Mouse (Mus musculus) heart, embryonic 16.5 days (tissue): ENCODE measurements at regions not wholly inside any gene's neighbourhood (a gene's known extent, or its start where the extent isn't known, plus 50 kb on each side); places are given as distances from the start of the nearest gene placed in this dataset.
A peak's percentile ranks its signal among the peaks of the same experiment; 100 is the strongest.

Source experiments
- ATAC-seq: fragments of 200-750 bp; cut with Nextera tagmentation; replicated peaks from 2 replicates; pipeline ENCODE4 v1.8.0; 2017; ENCODE audit warnings: moderate number of reproducible peaks; ENCODE audit not compliant: insufficient read depth, low FRiP score; ENCODE audit errors: extremely low read depth
- H3K27ac ChIP-seq: fragments of 300-500 bp; sonication (generic); 2 replicates; pipeline ENCODE4 v1.5.1; 2014; ENCODE audit warnings: mild to moderate bottlenecking, low read length, control low read depth, moderate library complexity
- H3K27me3 ChIP-seq: fragments of 300-500 bp; sonication (generic); 2 replicates; pipeline ENCODE4 v1.6.1; 2014; ENCODE audit warnings: low read length, mixed read lengths; ENCODE audit not compliant: control insufficient read depth, insufficient read depth
- H3K36me3 ChIP-seq: fragments of 300-500 bp; sonication (generic); 2 replicates; pipeline ENCODE4 v1.6.1; 2014; ENCODE audit not compliant: control insufficient read depth, insufficient read depth
- H3K4me1 ChIP-seq: fragments of 300-500 bp; sonication (generic); 2 replicates; pipeline ENCODE4 v1.6.1; 2014; ENCODE audit warnings: low read length, mixed read lengths; ENCODE audit not compliant: control insufficient read depth, insufficient read depth
- H3K4me2 ChIP-seq: fragments of 300-500 bp; sonication (generic); 2 replicates; pipeline ENCODE4 v1.6.1; 2014; ENCODE audit warnings: low read depth, mild to moderate bottlenecking, control low read depth, low read length
- H3K4me3 ChIP-seq: fragments of 300-500 bp; sonication (generic); 2 replicates; pipeline ENCODE4 v1.5.1; 2014; ENCODE audit warnings: mild to moderate bottlenecking, control low read depth, low read length
- H3K9ac ChIP-seq: fragments of 300-500 bp; sonication (generic); 2 replicates; pipeline ENCODE4 v1.6.1; 2014; ENCODE audit warnings: low read length, control low read depth
- H3K9me3 ChIP-seq: fragments of 300-500 bp; sonication (generic); replicated peaks from 2 replicates; pipeline ENCODE4 v1.6.1; 2016; ENCODE audit warnings: low read length; ENCODE audit not compliant: control insufficient read depth
- WGBS: fragments of 180-500 bp; shearing (Covaris S2); extraction: QIAGEN DNeasy Blood & Tissue Kit; methylation state at CpG from one replicate; pipeline ENCODE4 v1.1.7; 2014; 5-methylcytosine and 5-hydroxymethylcytosine counted together

DNA sequence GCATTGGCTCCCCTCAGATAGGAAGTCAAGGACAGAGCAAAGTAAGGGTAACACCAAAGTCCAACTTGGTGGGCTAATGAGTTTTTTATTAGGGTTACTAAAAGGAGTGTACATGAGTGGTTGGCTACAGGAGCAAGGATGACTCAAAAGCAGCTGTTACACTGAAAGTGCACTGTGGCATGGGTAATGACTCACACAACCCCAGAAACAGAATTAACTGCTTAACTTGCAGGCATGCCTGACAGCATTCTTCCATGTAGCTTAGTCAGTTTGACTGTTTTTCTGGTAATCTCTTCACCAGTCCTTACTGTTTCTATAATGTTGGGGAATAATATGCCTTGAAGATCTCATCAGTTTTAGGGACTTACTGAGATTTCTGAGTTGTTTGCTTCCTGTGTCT, 435.1 kb upstream of the Cwc22 start:
- Histone ChIP-seq H3K27ac (no peak overlapping the region), H3K4me3 (no peak overlapping the region), H3K27me3 (no peaks in the 10 kb centered on the region), H3K36me3 (no peaks in the 10 kb centered on the region), H3K9me3 (no peaks in the 10 kb centered on the region), H3K4me1 (no peaks in the 10 kb centered on the region), H3K9ac (no peak overlapping the region), H3K4me2 (no peak overlapping the region)
- ATAC-seq = no peak

DNA sequence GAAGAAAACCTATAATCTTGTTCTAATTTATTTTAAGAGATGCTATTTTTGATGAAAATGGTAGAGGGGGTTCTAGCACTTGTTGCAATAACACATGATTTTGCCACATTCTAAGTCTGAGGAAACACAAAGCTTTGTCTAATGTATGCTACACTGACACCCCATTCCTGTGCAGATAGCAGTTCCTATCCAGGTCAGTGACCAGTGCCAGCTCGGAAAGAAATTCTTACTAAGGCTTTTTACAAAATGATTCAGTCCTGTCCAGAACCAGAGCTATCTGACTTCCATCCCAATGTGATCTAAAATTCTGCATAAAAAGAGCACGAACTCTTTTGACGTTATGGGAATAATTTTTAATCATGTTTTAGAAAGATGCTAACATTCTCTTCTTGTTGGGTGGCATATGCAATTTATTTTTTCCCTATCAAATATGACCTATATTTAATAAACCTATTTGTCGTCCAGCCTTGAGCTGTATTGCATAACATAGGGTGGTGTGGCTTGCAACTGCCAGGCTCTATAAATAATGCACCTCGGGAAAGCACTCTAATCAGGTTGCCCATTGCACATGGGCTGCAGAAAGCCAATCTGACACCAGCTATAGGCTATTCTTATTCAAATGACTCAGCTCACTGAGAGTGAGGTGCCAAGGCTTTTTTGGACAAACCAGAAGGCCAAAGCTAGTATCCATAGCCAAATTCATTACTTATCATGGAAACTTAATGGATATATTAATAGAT, 385.7 kb upstream of the Cwc22 start:
- H3K9me3 ChIP-seq = no peaks in the 10 kb centered on the region
- no peak overlapping the region for H3K4me3 ChIP-seq
- H3K36me3 ChIP-seq = no peaks in the 10 kb centered on the region
- no peaks in the 10 kb centered on the region for H3K27me3 ChIP-seq
- 66% methylated on average over 5 of the region's 5 CpGs for WGBS
- H3K9ac ChIP-seq = no peak overlapping the region
- no peak overlapping the region for H3K27ac ChIP-seq
- H3K4me1 ChIP-seq = no peaks in the 10 kb centered on the region
- peak; percentile 72; the same call in 1 of the 2 replicates for ATAC-seq
- H3K4me2 ChIP-seq = no peak overlapping the region

DNA sequence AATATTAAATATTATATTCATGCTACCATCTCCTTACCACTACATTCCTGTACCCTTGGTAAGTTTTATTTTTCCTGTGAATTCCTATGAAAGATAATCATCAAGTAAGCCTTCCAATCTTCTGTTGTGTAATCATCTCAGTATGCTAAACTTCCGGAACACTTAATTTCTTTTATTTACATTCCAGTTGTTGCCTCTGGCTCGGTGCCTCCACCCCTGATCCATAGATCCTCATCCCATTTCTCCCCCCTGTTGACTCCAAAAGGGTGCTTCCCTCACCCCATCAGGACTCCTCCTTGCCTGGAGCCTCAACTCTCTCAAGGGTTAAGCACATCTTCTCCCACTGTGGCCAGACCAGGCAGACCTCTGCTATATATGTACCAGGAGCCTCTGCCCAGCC, 379.9 kb upstream of the Cwc22 start:
- WGBS = 79% methylated on average over 2 of the region's 2 CpGs
- no peak for ATAC-seq
- H3K9ac ChIP-seq = no peak overlapping the region

DNA sequence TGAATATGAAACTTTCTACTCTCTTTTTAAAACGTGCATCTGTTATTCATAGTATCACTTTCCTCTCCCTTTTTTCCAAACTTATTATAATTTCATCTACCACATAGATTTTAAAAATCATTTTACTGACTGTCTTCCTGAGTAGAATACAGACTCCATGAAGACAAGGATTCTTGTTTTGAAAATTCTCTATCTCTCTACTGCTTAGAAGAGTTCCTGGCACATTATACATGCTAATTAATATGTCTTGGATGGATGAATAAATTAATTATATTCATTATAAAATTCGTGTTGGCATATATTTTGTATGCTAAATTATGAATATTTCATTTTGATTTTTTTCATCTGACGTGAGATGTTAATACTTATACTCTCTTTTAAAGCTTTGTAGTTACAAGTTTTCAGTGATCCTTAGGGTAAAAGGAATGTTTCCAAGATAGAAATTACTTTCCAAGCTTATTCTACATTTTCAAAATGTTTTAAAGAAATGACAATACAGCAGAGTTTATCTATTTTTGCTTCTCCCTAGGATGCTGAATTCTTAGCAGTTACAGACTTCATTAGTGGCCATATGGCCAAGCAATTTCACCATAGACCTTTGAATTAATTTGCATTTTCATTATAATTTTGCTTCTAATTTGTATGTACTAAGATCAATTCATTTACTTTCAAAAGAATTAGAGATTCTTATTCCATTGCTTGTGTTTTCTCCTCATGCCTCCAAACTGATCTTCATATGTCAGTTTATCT, 376.2 kb upstream of the Cwc22 start:
- Histone ChIP-seq H3K4me3 (no peak overlapping the region), H3K4me2 (no peak overlapping the region), H3K27me3 (no peaks in the 10 kb centered on the region), H3K9ac (no peak overlapping the region), H3K4me1 (no peaks in the 10 kb centered on the region), H3K9me3 (no peaks in the 10 kb centered on the region), H3K27ac (no peak overlapping the region), H3K36me3 (no peaks in the 10 kb centered on the region)
- no peak for ATAC-seq
- WGBS = 62% methylated on average over 3 of the region's 3 CpGs

More for the DNA sequence above, 379.9 kb upstream of the Cwc22 start:
- Histone ChIP-seq H3K27ac (no peak overlapping the region), H3K27me3 (no peaks in the 10 kb centered on the region), H3K4me1 (no peaks in the 10 kb centered on the region), H3K9me3 (no peaks in the 10 kb centered on the region), H3K4me2 (no peak overlapping the region), H3K4me3 (no peak overlapping the region), H3K36me3 (no peaks in the 10 kb centered on the region)

DNA sequence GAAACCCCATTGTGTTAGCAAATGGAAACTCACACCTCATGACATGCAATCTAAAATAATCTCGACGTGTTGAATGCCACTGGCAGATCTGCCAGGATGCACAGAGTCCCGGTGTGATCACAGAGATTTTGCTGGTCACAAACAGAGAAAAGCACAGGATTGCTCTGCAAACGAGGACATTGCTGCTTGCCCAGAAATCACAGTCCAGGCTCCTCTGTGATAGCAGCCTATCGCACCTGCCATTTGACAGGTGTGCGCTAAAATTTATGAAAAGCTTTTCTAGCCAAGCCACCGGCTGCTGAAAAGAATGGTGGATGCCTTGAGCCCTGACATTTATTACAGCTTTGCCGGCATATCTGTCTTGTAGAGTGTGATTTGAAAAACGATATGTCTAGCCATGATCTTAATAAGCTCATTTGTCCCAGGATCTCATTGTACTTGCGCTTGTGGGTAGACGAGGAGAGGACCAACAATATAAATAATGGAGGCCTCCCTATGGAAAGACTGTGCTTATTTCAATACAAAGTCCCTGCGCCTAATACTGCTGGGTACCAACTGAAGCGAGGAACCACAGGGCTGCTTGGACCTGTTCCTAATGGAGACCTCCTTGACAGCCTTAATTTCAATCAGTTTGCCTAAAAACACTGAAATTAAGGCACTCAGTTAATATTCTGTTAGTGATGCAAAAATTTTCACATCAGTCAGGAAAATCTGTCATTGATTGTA, 365.8 kb upstream of the Cwc22 start:
- no peaks in the 10 kb centered on the region for H3K27me3 ChIP-seq

DNA sequence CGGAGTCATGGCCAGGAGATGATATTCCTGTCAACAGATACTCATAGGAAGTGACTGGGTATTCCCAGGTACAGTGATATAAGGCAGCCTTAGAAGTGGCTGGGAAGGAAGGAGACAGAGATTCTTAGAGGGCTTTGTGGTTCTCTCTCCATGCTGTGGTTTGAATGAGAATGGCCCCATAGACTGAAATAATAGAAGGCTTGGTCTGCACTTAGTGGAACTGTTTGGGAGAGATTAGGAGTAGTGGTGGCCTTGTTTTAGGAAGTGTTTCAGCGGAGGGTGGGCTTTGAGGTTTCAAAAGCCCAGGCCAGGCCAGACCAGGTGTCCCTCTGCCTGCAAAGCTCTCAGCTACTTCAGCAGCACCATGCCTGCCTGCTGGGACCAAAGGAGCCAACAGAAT, 363.2 kb upstream of the Cwc22 start:
- Histone ChIP-seq H3K27me3 (no peaks in the 10 kb centered on the region), H3K9ac (no peak overlapping the region), H3K27ac (no peak overlapping the region), H3K4me1 (no peaks in the 10 kb centered on the region), H3K4me2 (no peak overlapping the region), H3K9me3 (no peaks in the 10 kb centered on the region), H3K36me3 (no peaks in the 10 kb centered on the region), H3K4me3 (no peak overlapping the region)
- ATAC-seq = no peak
- WGBS = 62% methylated on average over 2 of the region's 2 CpGs

More for the DNA sequence above, 365.8 kb upstream of the Cwc22 start:
- Histone ChIP-seq H3K4me2 (no peak overlapping the region), H3K36me3 (no peaks in the 10 kb centered on the region), H3K4me1 (no peaks in the 10 kb centered on the region), H3K4me3 (no peak overlapping the region), H3K27ac (no peak overlapping the region), H3K9me3 (no peaks in the 10 kb centered on the region), H3K9ac (no peak overlapping the region)
- ATAC-seq = no peak
- WGBS = 77% methylated on average over 13 of the region's 13 CpGs

DNA sequence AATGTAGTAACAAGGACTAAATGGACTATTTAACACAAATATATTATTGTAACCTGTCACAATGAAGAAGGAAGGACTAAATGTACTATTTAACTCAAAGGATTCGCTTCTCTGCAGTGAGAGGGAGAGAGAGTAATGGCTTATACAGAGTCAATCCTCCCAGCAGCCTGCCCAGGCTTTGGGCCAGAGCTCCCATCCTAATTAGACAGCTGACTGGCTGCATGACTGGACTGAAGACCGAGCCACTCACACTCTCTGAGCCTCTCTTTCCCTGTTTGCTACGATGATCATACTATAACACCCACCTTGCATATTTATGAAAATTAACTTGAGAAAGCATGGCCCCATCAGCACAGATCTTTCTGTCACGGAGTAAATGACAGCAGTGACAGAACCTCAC, 360.7 kb upstream of the Cwc22 start:
- Histone ChIP-seq H3K27me3 (no peaks in the 10 kb centered on the region), H3K4me1 (no peaks in the 10 kb centered on the region), H3K4me3 (no peak overlapping the region), H3K9me3 (no peaks in the 10 kb centered on the region), H3K9ac (no peak overlapping the region), H3K4me2 (no peak overlapping the region), H3K27ac (no peak overlapping the region), H3K36me3 (no peaks in the 10 kb centered on the region)
- 82% methylated on average over 4 of the region's 4 CpGs for WGBS
- no peak for ATAC-seq

DNA sequence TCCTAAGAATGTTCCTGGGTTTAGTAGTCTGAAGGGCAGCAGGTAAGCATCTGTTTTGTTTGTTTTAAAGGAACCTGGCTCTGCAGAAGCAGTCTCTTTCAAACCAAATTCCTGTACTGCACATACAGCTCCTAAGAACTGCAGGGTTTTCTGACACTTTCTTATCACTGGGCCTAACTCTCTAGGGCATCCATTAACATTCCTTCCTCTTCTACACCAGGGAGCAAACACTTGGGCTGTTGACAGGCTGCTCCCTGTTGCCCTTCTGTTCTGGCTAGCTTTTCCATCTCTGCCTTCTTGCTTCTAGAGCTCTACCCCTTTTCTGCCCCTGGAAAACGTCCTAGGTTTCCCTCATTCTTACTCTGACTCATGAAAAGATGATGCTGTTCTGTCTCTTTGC, 345.5 kb upstream of the Cwc22 start:
- peaks cover 5% of the 10 kb centered on the region for H3K4me1 ChIP-seq
- no peak overlapping the region for H3K9ac ChIP-seq
- no peak overlapping the region for H3K4me3 ChIP-seq
- ATAC-seq = no peak; the same call in 1 of the 2 replicates
- H3K9me3 ChIP-seq = no peaks in the 10 kb centered on the region
- H3K4me2 ChIP-seq = no peak overlapping the region
- WGBS = 0% methylated on average over 1 of the region's 1 CpGs
- H3K27ac ChIP-seq = no peak overlapping the region
- H3K36me3 ChIP-seq = no peaks in the 10 kb centered on the region
- H3K27me3 ChIP-seq = no peaks in the 10 kb centered on the region

DNA sequence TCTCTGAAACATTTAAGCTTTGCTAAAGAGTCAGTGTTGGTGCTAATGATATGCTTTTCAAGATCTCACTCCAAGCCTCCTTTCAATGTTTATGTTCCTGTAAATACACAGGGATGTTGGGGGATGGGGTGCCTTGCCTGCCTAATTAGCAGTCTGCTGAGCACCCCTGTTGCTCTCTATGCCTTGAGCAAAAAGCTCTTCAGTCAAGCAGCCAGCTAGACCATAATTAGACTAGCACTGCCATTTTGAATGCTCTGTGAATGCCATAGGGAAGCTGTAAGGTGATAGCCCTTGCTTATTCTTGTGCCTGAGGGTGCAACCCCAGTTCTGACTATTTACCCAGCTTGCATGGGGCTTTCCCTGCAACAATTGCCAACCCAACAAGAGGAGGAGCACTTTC, 338.6 kb upstream of the Cwc22 start:
- no peak for ATAC-seq

More for the DNA sequence above, 338.6 kb upstream of the Cwc22 start:
- Histone ChIP-seq H3K27me3 (no peaks in the 10 kb centered on the region), H3K9me3 (no peaks in the 10 kb centered on the region), H3K4me2 (no peak overlapping the region), H3K4me1 (peaks cover 5% of the 10 kb centered on the region), H3K9ac (no peak overlapping the region), H3K36me3 (no peaks in the 10 kb centered on the region), H3K27ac (no peak overlapping the region), H3K4me3 (no peak overlapping the region)
